Mouse (Mus musculus) liver, embryonic 11.5 days (tissue): ENCODE measurements at regions not wholly inside any gene's neighbourhood (a gene's known extent, or its start where the extent isn't known, plus 50 kb on each side); places are given as distances from the start of the nearest gene placed in this dataset.

ENCODE experiments used
- ATAC-seq: fragments of 200-750 bp; cut with Nextera tagmentation; replicated peaks from 2 replicates; pipeline ENCODE4 v1.8.0; 2017; ENCODE audit warnings: moderate number of reproducible peaks, mild to moderate bottlenecking, moderate TSS enrichment, moderate library complexity; ENCODE audit not compliant: low FRiP score
- DNase-seq: peaks from one replicate; pipeline ENCODE4 v3.0.0-alpha.2; 2017; ENCODE audit warnings: low spot score
- H3K27ac ChIP-seq: fragments of 300-500 bp; sonication (generic); 2 replicates; pipeline ENCODE4 v1.5.1; 2014; ENCODE audit warnings: mild to moderate bottlenecking, low read depth, low read length, control low read depth
- H3K27me3 ChIP-seq: fragments of 300-500 bp; sonication (generic); replicated peaks from 2 replicates; pipeline ENCODE4 v1.6.1; 2014; ENCODE audit warnings: low read length, mixed read lengths; ENCODE audit not compliant: control insufficient read depth, insufficient read depth
- H3K36me3 ChIP-seq: fragments of 300-500 bp; sonication (generic); 2 replicates; pipeline ENCODE4 v1.6.1; 2014; ENCODE audit warnings: mild to moderate bottlenecking, low read length, moderate library complexity, mixed read lengths; ENCODE audit not compliant: control insufficient read depth, insufficient read depth
- H3K4me1 ChIP-seq: fragments of 300-500 bp; sonication (generic); replicated peaks from 2 replicates; pipeline ENCODE4 v1.6.1; 2014; ENCODE audit warnings: low read length, mixed read lengths; ENCODE audit not compliant: control insufficient read depth, insufficient read depth
- H3K4me2 ChIP-seq: fragments of 300-500 bp; sonication (generic); 2 replicates; pipeline ENCODE4 v1.6.1; 2014; ENCODE audit warnings: mild to moderate bottlenecking, control low read depth, moderate library complexity
- H3K4me3 ChIP-seq: fragments of 300-500 bp; sonication (generic); 2 replicates; pipeline ENCODE4 v1.5.1; 2014; ENCODE audit warnings: low read depth, low read length, control low read depth
- H3K9ac ChIP-seq: fragments of 300-500 bp; sonication (generic); 2 replicates; pipeline ENCODE4 v1.6.1; 2014; ENCODE audit warnings: low read depth, low read length, control low read depth
- H3K9me3 ChIP-seq: fragments of 300-500 bp; sonication (generic); 2 replicates; pipeline ENCODE4 v1.6.1; 2016; ENCODE audit warnings: low read length, inconsistent platforms, mixed read lengths; ENCODE audit not compliant: control insufficient read depth
- WGBS: fragments of 180-500 bp; shearing (Covaris S2); extraction: QIAGEN DNeasy Blood & Tissue Kit; methylation state at CpG from one replicate; pipeline ENCODE4 v1.1.7; 2014; 5-methylcytosine and 5-hydroxymethylcytosine counted together

DNA sequence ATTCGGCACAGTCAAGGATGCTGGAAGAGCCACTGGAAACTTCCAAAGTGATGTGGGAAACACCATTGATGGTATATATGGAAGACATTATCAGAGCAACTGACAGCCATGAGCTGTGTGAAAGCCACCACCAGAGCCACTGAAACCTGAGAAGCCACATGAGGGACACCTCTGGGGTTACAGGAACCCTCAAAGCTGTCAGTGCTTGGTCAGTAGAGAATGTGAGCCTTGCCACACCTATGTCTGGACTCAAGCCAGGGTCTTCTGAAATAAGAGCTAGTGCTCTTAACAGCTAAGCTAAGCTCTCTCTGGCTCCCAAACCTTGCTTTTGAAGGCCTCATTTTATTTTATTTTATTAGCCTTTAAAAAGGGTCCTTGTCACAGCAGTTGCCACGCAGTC is 170.2 kb upstream of the Rapgef5 start:
- Histone ChIP-seq H3K36me3 (no peaks in the 10 kb centered on the region), H3K4me2 (no peak overlapping the region), H3K4me3 (no peak overlapping the region), H3K9ac (no peak overlapping the region), H3K27ac (no peak overlapping the region), H3K27me3 (no peaks in the 10 kb centered on the region), H3K4me1 (no peaks in the 10 kb centered on the region), H3K9me3 (no peaks in the 10 kb centered on the region)
- WGBS, result 79% methylated on average over 2 of the region's 2 CpGs
- no peak for ATAC-seq
- no peak for DNase-seq

GRCm38 (mm10) chr12:117347135-117347534 is 169.1 kb upstream of the Rapgef5 start:
- Histone ChIP-seq H3K27me3 (no peaks in the 10 kb centered on the region), H3K27ac (no peak overlapping the region), H3K9me3 (no peaks in the 10 kb centered on the region), H3K4me2 (no peak overlapping the region), H3K36me3 (no peaks in the 10 kb centered on the region), H3K4me1 (no peaks in the 10 kb centered on the region), H3K9ac (no peak overlapping the region), H3K4me3 (no peak overlapping the region)
- ATAC-seq (no peak), DNase-seq (no peak)
- WGBS, result 48% methylated on average over 3 of the region's 3 CpGs

GRCm38 (mm10) chr12:117348516-117348915 is 167.8 kb upstream of the Rapgef5 start:
- no peak overlapping the region for H3K9ac ChIP-seq
- H3K27me3 ChIP-seq, result no peaks in the 10 kb centered on the region
- H3K4me3 ChIP-seq, result no peak overlapping the region
- H3K36me3 ChIP-seq, result no peaks in the 10 kb centered on the region
- ATAC-seq (no peak), DNase-seq (no peak)
- no peak overlapping the region for H3K27ac ChIP-seq
- H3K4me1 ChIP-seq, result no peaks in the 10 kb centered on the region
- no peaks in the 10 kb centered on the region for H3K9me3 ChIP-seq
- H3K4me2 ChIP-seq, result no peak overlapping the region
- 67% methylated on average over 3 of the region's 3 CpGs for WGBS

DNA sequence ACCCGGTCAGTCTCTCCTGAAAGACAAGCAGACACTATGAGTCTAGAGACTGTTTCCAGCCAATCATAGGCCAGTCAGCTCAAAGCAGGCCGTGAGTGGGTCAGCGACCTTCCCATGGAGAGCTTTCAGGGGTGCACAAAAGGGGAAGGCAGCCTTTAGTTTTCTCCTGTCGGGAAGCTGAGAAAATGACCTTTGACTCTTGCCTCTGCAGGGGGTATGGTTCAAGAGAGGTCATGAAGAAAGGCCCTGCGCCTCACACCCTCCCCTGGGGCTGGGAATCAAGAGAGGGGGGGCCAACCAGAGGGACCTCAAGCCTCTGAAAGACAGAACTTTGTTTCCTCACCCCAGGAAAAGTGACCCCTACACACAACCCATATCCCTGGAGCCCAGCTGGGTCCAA is 164.4 kb upstream of the Rapgef5 start:
- Histone ChIP-seq H3K4me3 (no peak overlapping the region), H3K9me3 (no peaks in the 10 kb centered on the region), H3K27me3 (no peaks in the 10 kb centered on the region), H3K27ac (no peak overlapping the region), H3K9ac (no peak overlapping the region), H3K4me1 (no peaks in the 10 kb centered on the region), H3K4me2 (no peak overlapping the region), H3K36me3 (no peaks in the 10 kb centered on the region)
- ATAC-seq (no peak), DNase-seq (no peak)
- 27% methylated on average over 5 of the region's 5 CpGs for WGBS

DNA sequence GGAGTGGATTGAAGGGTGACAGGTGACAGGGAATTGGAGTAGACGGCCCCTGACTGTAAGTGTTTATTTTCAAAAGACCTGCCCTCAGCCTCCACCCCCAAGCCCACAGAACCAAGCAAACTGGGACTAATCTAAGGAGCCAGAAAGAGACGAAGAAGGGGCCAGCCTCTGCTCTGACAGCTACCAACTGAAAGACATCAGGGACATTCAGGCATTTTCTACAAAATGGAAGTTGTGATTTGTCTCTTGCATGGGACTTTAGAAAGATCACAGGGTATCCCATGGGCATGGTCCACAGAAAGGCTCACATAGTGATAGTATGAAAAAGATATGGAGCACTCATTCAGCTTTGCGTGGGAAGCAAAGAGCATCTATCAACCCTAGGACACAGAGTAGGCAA is 163.8 kb upstream of the Rapgef5 start:
- Histone ChIP-seq H3K9me3 (no peaks in the 10 kb centered on the region), H3K4me1 (no peaks in the 10 kb centered on the region), H3K27me3 (no peaks in the 10 kb centered on the region), H3K4me2 (no peak overlapping the region), H3K36me3 (no peaks in the 10 kb centered on the region), H3K9ac (no peak overlapping the region), H3K4me3 (no peak overlapping the region), H3K27ac (no peak overlapping the region)
- ATAC-seq (no peak), DNase-seq (no peak)
- 54% methylated on average over 3 of the region's 3 CpGs for WGBS

GRCm38 (mm10) chr12:117352938-117353337 is 163.3 kb upstream of the Rapgef5 start:
- DNase-seq, result no peak

DNA sequence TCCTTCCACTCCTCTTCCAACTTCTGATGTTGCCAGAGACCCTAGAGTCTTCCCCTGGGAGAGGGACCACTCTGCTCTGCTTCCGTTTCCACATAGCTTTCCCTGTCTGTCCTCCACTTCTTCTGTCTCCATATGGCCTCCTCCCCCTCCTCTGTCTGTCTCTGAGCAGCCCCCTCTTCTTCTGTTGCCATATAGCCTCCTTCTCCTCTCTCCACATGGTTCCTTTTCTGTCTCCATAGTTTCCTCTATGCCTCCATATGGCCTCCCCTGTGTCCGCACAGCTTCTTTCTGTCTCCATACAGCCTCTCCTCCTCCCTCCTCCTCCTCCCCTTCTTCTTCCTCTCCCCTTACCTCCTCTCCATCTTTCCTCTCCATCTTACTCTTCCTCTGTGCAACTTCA is 158.5 kb upstream of the Rapgef5 start:
- Histone ChIP-seq H3K36me3 (no peaks in the 10 kb centered on the region), H3K4me3 (no peak overlapping the region), H3K9me3 (no peaks in the 10 kb centered on the region), H3K27ac (no peak overlapping the region), H3K9ac (no peak overlapping the region), H3K4me2 (no peak overlapping the region), H3K4me1 (no peaks in the 10 kb centered on the region), H3K27me3 (no peaks in the 10 kb centered on the region)
- WGBS, result 87% methylated on average over 2 of the region's 2 CpGs
- no peak for ATAC-seq
- DNase-seq, result no peak

More at GRCm38 (mm10) chr12:117352938-117353337, 163.3 kb upstream of the Rapgef5 start:
- no peaks in the 10 kb centered on the region for H3K36me3 ChIP-seq
- no peaks in the 10 kb centered on the region for H3K27me3 ChIP-seq
- ATAC-seq, result no peak; the same call in 1 of the 2 replicates
- no peak overlapping the region for H3K4me2 ChIP-seq
- H3K27ac ChIP-seq, result no peak overlapping the region
- H3K4me1 ChIP-seq, result no peaks in the 10 kb centered on the region
- no peaks in the 10 kb centered on the region for H3K9me3 ChIP-seq
- H3K4me3 ChIP-seq, result no peak overlapping the region
- no peak overlapping the region for H3K9ac ChIP-seq

DNA sequence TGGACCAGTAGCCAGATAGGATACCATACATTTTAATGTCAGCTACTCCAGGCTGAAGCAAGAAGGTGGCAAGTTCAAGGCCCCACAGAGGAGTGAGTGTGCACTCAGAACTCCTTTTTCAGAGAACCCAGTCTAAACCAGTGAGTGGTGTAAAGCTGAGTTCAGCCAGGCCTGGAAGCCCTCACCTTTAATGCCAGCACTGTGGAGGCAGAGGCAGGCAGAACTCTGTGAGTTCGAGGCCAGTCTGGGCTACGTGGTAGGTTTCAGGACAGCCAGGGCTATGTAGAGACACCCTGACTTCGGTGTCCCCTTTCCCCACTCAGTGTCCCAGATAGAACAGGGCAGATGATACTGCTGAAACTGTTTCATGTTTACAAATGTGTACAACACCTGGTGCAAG is 157.4 kb upstream of the Rapgef5 start:
- WGBS, result 86% methylated on average over 3 of the region's 3 CpGs
- ATAC-seq (no peak), DNase-seq (no peak)
- Histone ChIP-seq H3K4me3 (no peak overlapping the region), H3K27me3 (no peaks in the 10 kb centered on the region), H3K36me3 (no peaks in the 10 kb centered on the region), H3K9ac (no peak overlapping the region), H3K9me3 (no peaks in the 10 kb centered on the region), H3K4me1 (no peaks in the 10 kb centered on the region), H3K27ac (no peak overlapping the region), H3K4me2 (no peak overlapping the region)

GRCm38 (mm10) chr12:117360215-117360614 is 156.1 kb upstream of the Rapgef5 start:
- WGBS, result 78% methylated on average over 4 of the region's 4 CpGs
- no peaks in the 10 kb centered on the region for H3K27me3 ChIP-seq
- H3K27ac ChIP-seq, result no peak overlapping the region
- no peaks in the 10 kb centered on the region for H3K4me1 ChIP-seq
- no peak overlapping the region for H3K9ac ChIP-seq
- H3K36me3 ChIP-seq, result no peaks in the 10 kb centered on the region
- no peaks in the 10 kb centered on the region for H3K9me3 ChIP-seq
- no peak for ATAC-seq
- DNase-seq, result no peak
- no peak overlapping the region for H3K4me2 ChIP-seq
- H3K4me3 ChIP-seq, result no peak overlapping the region
